Mouse (Mus musculus) heart, embryonic 15.5 days (tissue): Measurements from ENCODE around the gene Caprin1. TPM values are rescaled to one million over a fixed set of nuclear protein-coding genes. Genes with fewer than 3 reads are reported as not detected.
A peak's percentile ranks its signal among the peaks of the same experiment; 100 is the strongest.

Experiments
- ATAC-seq: fragments of 200-750 bp; cut with Nextera tagmentation; replicated peaks from 2 replicates; pipeline ENCODE4 v1.8.0; 2017; ENCODE audit warnings: low read depth, moderate TSS enrichment; ENCODE audit not compliant: insufficient number of reproducible peaks, insufficient read depth, low FRiP score
- H3K27ac ChIP-seq: fragments of 300-500 bp; sonication (generic); 2 replicates; pipeline ENCODE4 v1.5.1; 2015; ENCODE audit warnings: mild to moderate bottlenecking, inconsistent platforms
- H3K27me3 ChIP-seq: fragments of 300-500 bp; sonication (generic); 2 replicates; pipeline ENCODE4 v1.6.1; 2015; ENCODE audit warnings: inconsistent platforms
- H3K36me3 ChIP-seq: fragments of 300-500 bp; sonication (generic); 2 replicates; pipeline ENCODE4 v1.6.1; 2015; ENCODE audit warnings: mild to moderate bottlenecking, inconsistent platforms
- H3K4me1 ChIP-seq: fragments of 300-500 bp; sonication (generic); replicated peaks from 2 replicates; pipeline ENCODE4 v1.6.1; 2015; ENCODE audit warnings: inconsistent platforms
- H3K4me2 ChIP-seq: fragments of 300-500 bp; sonication (generic); 2 replicates; pipeline ENCODE4 v1.6.1; 2015; ENCODE audit warnings: inconsistent platforms, mild to moderate bottlenecking, moderate library complexity
- H3K4me3 ChIP-seq: fragments of 300-500 bp; sonication (generic); 2 replicates; pipeline ENCODE4 v1.5.1; 2015; ENCODE audit warnings: mild to moderate bottlenecking, inconsistent platforms
- H3K9ac ChIP-seq: fragments of 300-500 bp; sonication (generic); 2 replicates; pipeline ENCODE4 v1.6.1; 2015; ENCODE audit warnings: mild to moderate bottlenecking, inconsistent platforms
- H3K9me3 ChIP-seq: fragments of 300-500 bp; sonication (generic); replicated peaks from 2 replicates; pipeline ENCODE4 v1.6.1; 2016; ENCODE audit warnings: inconsistent platforms
- WGBS: fragments of 180-500 bp; shearing (Covaris S2); methylation state at CpG from one replicate; pipeline ENCODE4 v1.1.7; 2015; ENCODE audit warnings: mixed read lengths; 5-methylcytosine and 5-hydroxymethylcytosine counted together
- polyA plus RNA-seq: library from polyadenylated mRNA; unstranded; fragments of >200 nt; fragmentation: Nextera tagmentation; extraction: Ambion mirVana; gene quantifications from 2 replicates; pipeline ENCODE4 v1.2.1, GENCODE M21; 2015

Caprin1 gene
- polyA plus RNA-seq, 1 experiment from 2014 or later, result 172 TPM

DNA sequence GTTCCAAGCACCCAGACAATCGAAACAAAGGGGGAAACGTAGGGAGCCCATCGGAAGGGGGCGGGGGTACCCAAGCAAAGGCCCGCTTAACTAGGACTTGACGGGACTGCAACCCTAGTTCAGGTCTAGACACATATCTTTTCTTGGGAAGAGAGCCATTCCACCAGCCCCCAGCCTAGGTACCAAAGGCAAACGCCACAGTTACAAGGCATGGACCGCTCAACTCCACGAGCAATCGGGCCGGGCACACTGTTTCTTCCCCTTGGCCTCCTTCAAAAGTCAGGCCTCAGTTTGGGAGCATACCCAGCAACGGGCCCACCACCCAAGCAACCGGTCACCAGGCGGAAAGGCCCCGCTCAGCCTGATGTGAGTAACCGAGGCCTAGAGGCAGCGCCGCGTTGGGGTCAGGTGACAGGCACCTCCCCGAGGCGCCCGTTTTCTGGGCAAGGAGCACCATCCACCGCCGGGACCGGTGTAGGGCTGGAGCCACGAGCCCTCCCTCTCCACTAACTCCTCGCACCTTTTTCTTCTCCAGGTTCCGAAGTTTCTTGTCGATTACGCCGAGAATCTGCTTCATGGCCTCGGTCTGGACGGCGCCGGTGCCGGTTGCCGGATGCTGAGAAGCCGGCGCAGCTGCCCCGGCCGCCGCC is 1.1 kb downstream of the Caprin1 start:
- H3K36me3 ChIP-seq, result peaks cover 17% of the 10 kb centered on the region
- no peaks in the 10 kb centered on the region for H3K9me3 ChIP-seq
- peak overlapping the region; percentile 100 for H3K27ac ChIP-seq
- H3K9ac ChIP-seq, result peak overlapping the region; percentile 91
- peak; percentile 53 for ATAC-seq
- H3K4me2 ChIP-seq, result peak overlapping the region; percentile 76
- H3K4me1 ChIP-seq, result peaks cover 22% of the 10 kb centered on the region
- H3K4me3 ChIP-seq, result peak overlapping the region; percentile 79
- H3K27me3 ChIP-seq, result no peaks in the 10 kb centered on the region
- WGBS, result under 1% methylated on average over 42 of the region's 42 CpGs

DNA sequence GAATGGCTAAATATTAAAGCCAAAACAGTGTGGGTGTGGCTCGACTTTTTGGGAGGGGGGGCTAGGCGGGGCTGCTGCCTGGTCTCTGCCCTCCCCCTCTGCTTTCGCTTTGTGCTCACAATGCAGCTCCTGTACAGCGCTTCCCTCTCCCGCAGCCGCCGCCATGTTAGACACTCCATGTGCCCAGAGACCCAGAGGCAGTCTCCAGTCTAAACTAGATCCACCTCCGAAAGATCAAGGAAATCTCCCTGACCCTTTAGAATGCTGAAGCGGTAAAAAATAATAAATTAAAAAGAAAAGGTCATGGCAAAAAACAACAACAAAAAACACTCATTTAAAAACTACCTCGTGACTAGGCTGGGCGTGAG is 1.6 kb downstream of the Caprin1 start:
- Histone ChIP-seq H3K4me2 (peak overlapping the region; percentile 76), H3K9me3 (no peaks in the 10 kb centered on the region), H3K4me1 (peaks cover 24% of the 10 kb centered on the region), H3K27ac (peak overlapping the region; percentile 100), H3K27me3 (no peaks in the 10 kb centered on the region), H3K9ac (peak overlapping the region; percentile 91), H3K36me3 (peaks cover 21% of the 10 kb centered on the region), H3K4me3 (peak overlapping the region; percentile 79)
- WGBS, result under 1% methylated on average over 11 of the region's 11 CpGs
- ATAC-seq, result peak; percentile 48

DNA sequence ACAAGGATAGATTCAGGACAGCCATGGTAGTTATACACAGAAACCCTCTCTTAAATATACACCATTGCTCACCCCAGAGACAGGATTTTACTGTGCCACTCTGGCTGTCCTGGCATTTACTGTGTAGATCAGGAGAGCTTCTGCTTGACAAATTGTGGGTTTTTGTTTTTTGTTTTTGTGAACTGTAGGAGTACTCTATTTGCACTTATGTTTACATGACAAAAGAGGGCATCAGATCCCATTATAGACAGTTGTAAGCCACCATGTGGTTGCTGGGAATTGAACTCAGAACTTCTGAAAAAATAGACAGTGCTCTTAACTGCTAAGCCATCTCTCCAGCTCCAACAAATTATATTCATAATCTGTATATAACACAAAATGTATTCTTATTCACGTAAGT is 5.4 kb downstream of the Caprin1 start:
- Histone ChIP-seq H3K9me3 (no peaks in the 10 kb centered on the region), H3K4me1 (peaks cover 25% of the 10 kb centered on the region), H3K9ac (no peak overlapping the region), H3K27me3 (no peaks in the 10 kb centered on the region), H3K4me3 (no peak overlapping the region), H3K36me3 (peaks cover 30% of the 10 kb centered on the region), H3K4me2 (no peak overlapping the region), H3K27ac (no peak overlapping the region)
- no peak for ATAC-seq
- 85% methylated on average over 1 of the region's 1 CpGs for WGBS

DNA sequence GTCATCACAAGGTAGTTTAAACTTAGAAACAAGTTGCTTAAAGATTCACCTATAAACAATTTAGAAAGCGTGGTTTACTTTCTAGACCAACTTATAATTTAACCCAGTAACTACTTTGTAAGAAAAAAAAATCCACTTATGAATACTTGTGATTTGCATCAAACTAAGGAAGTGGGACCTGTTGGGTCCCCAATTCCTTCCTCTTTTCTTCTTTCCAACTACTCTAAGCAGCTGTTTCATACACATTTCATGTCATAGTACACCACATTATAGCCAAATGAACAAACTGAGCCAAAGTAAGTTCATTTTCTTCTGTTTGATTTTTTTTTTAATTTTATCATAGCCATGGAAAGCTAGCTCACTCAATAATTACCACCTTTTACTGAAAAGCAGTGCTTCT is 11.7 kb downstream of the Caprin1 start:
- Histone ChIP-seq H3K4me2 (no peak overlapping the region), H3K4me1 (peaks cover 2% of the 10 kb centered on the region; the same call in 1 of the 2 replicates), H3K36me3 (peaks cover 26% of the 10 kb centered on the region), H3K4me3 (no peak overlapping the region), H3K27me3 (no peaks in the 10 kb centered on the region), H3K9me3 (no peaks in the 10 kb centered on the region), H3K27ac (no peak overlapping the region), H3K9ac (no peak overlapping the region)
- WGBS, result 91% methylated on average over 1 of the region's 1 CpGs
- ATAC-seq, result no peak

DNA sequence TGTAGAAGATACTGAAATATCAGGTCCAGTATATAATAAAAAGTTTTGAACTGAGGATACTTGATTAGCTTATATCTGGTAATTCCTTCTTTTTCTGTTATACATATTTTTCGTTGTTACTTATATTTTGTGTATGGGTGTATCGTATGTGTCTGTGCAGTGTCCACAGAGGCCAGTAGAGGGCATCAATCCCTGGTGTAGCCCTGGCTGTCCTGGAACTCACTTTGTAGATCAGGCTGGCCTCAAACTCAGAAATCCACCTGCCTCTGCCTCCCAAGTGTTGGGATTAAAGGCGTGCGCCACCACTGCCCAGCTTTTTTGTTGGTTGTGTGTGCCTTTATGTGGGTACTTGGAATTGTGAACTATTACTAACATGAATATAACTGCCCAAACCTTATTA is 12.8 kb downstream of the Caprin1 start:
- H3K36me3 ChIP-seq, result peaks cover 33% of the 10 kb centered on the region
- no peaks in the 10 kb centered on the region for H3K27me3 ChIP-seq
- 0 out of 2 replicates have a peak, but pooled peaks cover 2% of the 10 kb centered on the region for H3K4me1 ChIP-seq
- no peak overlapping the region for H3K4me2 ChIP-seq
- no peak for ATAC-seq
- no peak overlapping the region for H3K27ac ChIP-seq
- H3K9me3 ChIP-seq, result no peaks in the 10 kb centered on the region
- no peak overlapping the region for H3K4me3 ChIP-seq
- WGBS, result 80% methylated on average over 4 of the region's 4 CpGs
- H3K9ac ChIP-seq, result no peak overlapping the region

DNA sequence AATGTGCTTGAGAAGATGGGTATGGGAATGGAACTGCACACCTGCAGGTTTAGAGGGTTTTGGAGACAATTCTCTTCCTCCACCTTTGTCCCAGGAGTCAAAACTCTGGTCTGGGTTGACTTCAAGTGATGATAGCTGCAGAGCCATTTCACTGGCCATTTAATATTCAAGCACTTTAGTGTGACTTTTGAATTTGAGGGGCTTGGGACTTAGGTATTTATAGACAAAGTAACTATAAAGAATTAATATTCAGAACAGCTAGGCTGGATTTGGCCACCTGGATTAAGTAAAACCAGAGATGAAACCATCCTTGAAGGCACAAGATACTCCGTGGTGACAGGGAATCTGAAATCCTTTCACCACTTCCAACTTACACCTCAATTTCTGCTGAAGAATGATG is 35.0 kb downstream of the Caprin1 start:
- no peak for ATAC-seq
- WGBS, result 71% methylated on average over 1 of the region's 1 CpGs
- no peaks in the 10 kb centered on the region for H3K9me3 ChIP-seq
- H3K4me2 ChIP-seq, result no peak overlapping the region
- peaks cover 11% of the 10 kb centered on the region for H3K4me1 ChIP-seq
- H3K9ac ChIP-seq, result no peak overlapping the region
- peaks cover 20% of the 10 kb centered on the region for H3K36me3 ChIP-seq
- no peak overlapping the region for H3K27ac ChIP-seq
- H3K4me3 ChIP-seq, result no peak overlapping the region
- no peaks in the 10 kb centered on the region for H3K27me3 ChIP-seq

DNA sequence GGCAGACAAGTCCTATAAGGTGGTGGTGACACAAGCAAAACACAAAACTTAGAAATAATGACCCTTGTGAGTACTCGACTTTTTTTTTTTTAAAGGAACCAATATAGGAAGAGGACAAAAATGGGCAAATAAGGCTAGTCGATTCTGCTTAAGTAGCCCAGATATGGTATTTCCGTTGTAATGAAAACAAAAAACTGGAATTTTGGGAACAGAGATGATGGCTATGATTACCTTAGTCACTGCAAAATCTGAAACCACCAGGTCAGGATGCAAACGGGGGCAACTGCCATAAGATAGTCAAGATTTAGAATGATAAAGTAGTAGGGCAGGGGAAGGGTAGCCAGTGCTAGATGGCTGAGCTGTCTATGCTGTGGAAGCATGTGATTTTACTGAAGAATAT is 35.5 kb downstream of the Caprin1 start:
- Histone ChIP-seq H3K9me3 (no peaks in the 10 kb centered on the region), H3K27me3 (no peaks in the 10 kb centered on the region), H3K36me3 (peaks cover 19% of the 10 kb centered on the region), H3K4me2 (peak overlapping the region; percentile 86), H3K27ac (no peak overlapping the region), H3K9ac (no peak overlapping the region), H3K4me3 (no peak overlapping the region; the same call in 1 of the 2 replicates), H3K4me1 (peaks cover 11% of the 10 kb centered on the region)
- WGBS, result 34% methylated on average over 4 of the region's 4 CpGs
- no peak for ATAC-seq

DNA sequence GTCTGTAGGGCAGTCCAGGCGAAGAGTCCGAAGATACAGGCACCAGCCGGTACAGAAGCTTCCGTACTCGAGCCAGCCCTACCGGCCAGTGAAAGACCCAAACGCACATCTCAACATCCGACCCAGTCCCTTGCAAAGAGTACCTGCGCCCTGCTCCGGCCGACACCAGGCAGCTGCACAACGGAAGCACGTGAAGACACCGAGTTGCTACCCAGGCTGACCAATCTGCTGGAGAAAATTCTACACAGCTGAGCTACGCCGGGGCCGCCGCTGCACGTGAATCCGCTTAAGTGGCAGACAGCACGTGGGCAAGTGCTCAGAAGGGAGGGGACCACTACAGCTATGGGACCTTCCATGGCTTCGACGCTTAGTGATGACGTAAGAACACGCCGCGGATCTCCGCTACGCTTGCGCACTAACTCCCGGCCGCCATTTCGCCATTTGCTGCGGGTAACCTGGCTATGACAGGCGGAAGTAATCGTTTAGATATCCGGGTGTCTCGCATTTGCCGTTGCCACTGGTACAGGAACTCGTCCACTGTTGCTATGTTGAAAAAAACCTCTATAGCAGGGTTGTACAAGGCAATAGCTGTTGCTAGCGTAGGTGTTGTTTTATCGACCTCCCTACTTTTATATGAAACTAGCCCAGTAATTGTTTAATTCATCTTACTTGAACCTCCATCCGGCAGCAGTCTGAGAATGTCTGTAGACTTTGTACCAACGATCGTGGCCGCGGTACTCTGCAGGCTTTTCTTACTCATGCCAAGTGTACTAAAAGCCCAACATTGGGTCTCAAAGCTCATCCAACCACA is 36.3 kb downstream of the Caprin1 start, which contains the start of gene Nat10:
Nat10 (minus strand) TSS at position 365 of the 811 bp plus-strand sequence.
- H3K27ac ChIP-seq, result peak within 1 kb of the TSS; percentile 85
- under 1% methylated on average over 47 of the region's 47 CpGs for WGBS
- no peaks in the 10 kb centered on the region for H3K27me3 ChIP-seq
- peak; percentile 96 for ATAC-seq
- H3K4me1 ChIP-seq, result peaks cover 11% of the 10 kb centered on the region
- peak within 1 kb of the TSS; percentile 86 for H3K4me2 ChIP-seq
- H3K36me3 ChIP-seq, result peaks cover 14% of the 10 kb centered on the region
- H3K4me3 ChIP-seq, result peak within 1 kb of the TSS; percentile 83
- peak within 1 kb of the TSS; percentile 63 for H3K9ac ChIP-seq
- no peaks in the 10 kb centered on the region for H3K9me3 ChIP-seq

DNA sequence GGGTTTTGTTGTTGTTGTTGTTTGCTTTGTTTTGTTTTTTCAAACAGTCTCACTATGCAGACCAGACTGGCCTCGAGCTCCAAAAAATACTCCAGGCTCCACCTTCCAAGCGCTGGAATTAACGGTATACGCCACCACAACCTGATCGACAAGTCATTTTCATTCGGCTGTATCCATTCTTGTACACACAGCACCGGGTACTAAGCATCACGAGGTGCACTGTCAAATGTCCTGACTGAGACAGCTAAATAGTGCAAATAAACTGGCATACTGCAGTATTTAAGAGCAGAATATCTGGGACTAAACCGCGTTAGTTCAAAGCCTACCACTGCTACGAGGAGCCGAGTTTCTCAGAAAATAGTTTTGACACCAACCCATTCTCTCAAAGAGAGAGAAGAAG is 37.0 kb downstream of the Caprin1 start:
- H3K4me2 ChIP-seq, result peak overlapping the region; percentile 86
- H3K27ac ChIP-seq, result peak overlapping the region; percentile 85
- no peaks in the 10 kb centered on the region for H3K9me3 ChIP-seq
- peak overlapping the region; percentile 63 for H3K9ac ChIP-seq
- H3K4me3 ChIP-seq, result peak overlapping the region; percentile 83
- ATAC-seq, result no peak
- peaks cover 11% of the 10 kb centered on the region for H3K4me1 ChIP-seq
- no peaks in the 10 kb centered on the region for H3K27me3 ChIP-seq
- H3K36me3 ChIP-seq, result peaks cover 10% of the 10 kb centered on the region
- under 1% methylated on average over 12 of the region's 12 CpGs for WGBS

DNA sequence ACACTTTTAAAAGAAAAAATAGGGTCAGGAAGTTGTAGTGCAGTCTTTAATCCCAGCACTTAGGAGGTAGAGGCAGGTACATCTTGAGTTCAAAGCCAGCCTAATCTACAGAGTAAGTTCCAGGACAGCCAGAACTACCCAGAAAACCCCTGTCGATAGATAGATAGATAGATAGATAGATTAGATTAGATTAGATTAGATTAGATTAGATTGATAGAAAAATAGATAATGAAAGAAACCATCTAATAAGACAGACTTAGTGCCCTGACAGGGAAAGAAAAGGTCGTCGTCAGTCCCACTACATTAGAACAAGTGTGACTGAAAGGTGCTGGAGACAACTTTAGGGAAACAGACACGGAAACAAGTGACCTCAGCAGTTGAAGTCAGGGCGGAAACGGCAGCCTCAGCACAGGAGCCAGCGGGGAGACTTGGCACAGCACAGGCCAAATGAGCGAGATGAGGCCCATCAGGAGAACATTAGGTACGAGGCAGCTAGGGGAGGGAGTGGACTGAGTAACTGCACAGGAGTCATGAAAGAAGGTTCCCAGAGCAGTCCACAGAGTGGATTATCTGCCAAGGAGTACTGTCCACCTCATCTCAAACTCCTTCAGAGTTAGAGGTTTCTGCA is 41.9 kb downstream of the Caprin1 start:
- H3K36me3 ChIP-seq, result peaks cover 36% of the 10 kb centered on the region
- no peak overlapping the region for H3K9ac ChIP-seq
- ATAC-seq, result no peak
- H3K27me3 ChIP-seq, result no peaks in the 10 kb centered on the region
- peaks cover 5% of the 10 kb centered on the region for H3K4me1 ChIP-seq
- no peaks in the 10 kb centered on the region for H3K9me3 ChIP-seq
- H3K4me3 ChIP-seq, result no peak overlapping the region
- H3K4me2 ChIP-seq, result no peak overlapping the region
- 76% methylated on average over 9 of the region's 9 CpGs for whole genome bisulfite sequencing
- H3K27ac ChIP-seq, result no peak overlapping the region

DNA sequence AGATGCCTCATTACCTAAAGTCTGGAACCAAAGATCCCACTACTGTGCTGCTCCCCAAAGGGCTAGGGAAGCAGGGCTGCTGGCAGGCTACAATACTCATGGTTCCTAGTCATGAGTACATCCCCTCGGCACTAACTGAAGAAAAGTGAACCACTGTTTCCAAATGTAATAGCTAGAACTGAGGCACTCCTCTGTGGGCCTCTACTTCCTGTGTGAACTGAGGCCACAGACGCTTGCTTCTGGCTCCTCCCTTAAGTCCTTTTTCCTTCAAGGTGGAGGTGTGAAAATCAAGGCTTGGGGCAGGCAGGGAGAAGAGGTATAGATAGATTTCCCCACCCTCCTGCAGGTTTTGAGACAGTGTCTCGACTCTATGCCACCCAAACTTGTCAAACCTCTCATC is 42.8 kb downstream of the Caprin1 start:
- no peak overlapping the region for H3K9ac ChIP-seq
- no peak overlapping the region for H3K27ac ChIP-seq
- H3K27me3 ChIP-seq, result no peaks in the 10 kb centered on the region
- no peak overlapping the region for H3K4me2 ChIP-seq
- no peak overlapping the region for H3K4me3 ChIP-seq
- no peak for ATAC-seq
- no peaks in the 10 kb centered on the region for H3K4me1 ChIP-seq
- peaks cover 38% of the 10 kb centered on the region for H3K36me3 ChIP-seq
- H3K9me3 ChIP-seq, result no peaks in the 10 kb centered on the region
- WGBS, result 86% methylated on average over 3 of the region's 3 CpGs
